Mouse (Mus musculus) left cerebral cortex, adult 18-20 months (tissue): ENCODE measurements around the gene Vsig4. TPM values are rescaled to one million over a fixed set of nuclear protein-coding genes. Genes with fewer than 3 reads are reported as not detected.
A peak's percentile ranks its signal among the peaks of the same experiment; 100 is the strongest.
"Not testable (repeated sequence)": the region's sequence is repeated elsewhere in the genome, so short reads cannot be mapped to it uniquely, and the experiment has no call there.

Source experiments
- DNase-seq, 2 experiments: peaks; one replicate each; pipeline ENCODE4 v3.0.0; 2021 to 2022; ENCODE audit warnings: low spot score in 2 of 2, mixed read lengths in 1 of 2
- long read RNA-seq, 2 experiments: library from polyadenylated mRNA; stranded (forward); transcript quantifications; one replicate each; pipeline ENCODE4 v2.0.0; 2021
- microRNA-seq, 2 experiments: library from miRNA; unstranded; fragments of <30 nt; microRNA quantifications; one replicate each; pipeline ENCODE4 v1.2.0; 2021
- total RNA-seq, 2 experiments: library from RNA; stranded (reverse); gene quantifications; 2 replicates each; pipeline ENCODE4 v1.2.3; 2021

Vsig4 gene
- total RNA-seq: not detected
- long read RNA-seq, experiment 1: 0 reads
- long read RNA-seq, experiment 2: 0 reads

DNA sequence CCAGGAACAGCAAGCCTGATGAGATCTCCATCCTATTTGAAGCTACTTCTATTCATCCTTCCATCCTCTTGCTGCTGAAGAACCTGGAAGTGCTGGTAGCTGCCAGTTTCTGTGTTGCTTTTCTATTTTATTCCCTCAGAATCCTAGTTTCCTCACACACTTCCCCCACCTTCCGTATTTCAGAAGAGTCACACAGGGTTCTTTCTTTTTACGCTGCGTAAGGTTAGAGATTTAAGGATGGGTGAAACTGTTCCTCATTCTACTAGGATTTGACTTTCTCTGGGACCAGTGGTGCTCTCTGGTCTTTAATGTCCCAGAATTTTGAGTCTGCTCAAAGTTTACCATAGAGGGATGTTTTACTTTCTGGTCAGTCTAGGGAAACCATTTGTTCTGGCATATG lies at the start of gene Vsig4:
Gene Vsig4, minus strand, starts transcription at position 101 of the 400 bp plus-strand sequence.
- no peak for DNase-seq

DNA sequence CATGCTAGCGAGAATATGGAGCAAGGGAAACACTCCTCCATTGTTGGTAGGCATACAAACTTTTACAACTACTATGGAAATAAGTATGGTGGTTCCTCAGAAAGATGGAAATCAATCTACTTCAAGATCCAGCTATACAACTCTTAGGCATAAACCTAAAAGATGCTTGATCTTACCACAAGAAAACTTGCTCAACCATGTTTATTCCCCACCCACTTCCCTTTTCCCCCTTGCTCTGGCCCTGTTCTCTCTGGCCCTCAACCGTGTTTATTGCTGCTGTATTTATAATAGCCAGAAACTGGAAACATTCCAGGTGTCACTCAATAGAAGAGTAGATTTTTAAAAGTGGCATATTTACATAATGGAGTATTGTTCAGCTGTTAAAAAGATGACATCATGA lies 45.9 kb upstream of the Vsig4 start:
- no peak for DNase-seq

DNA sequence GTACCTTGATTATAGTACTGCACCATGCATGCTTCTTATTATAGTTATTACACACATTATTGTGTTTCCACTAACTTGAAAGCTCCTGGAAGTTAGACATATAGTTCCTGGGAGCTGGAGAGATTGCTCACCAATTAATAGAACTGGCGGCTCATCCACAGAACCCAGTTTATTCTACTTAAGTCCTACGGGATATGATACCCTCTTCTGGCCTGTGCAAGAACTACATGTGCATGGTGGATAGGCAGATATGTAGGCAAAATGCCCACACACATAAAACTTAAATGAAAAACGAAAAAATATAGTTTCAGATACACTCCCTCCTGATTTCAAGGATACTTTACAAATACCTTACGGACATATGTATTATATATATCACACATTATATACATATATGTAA lies 36.5 kb upstream of the Vsig4 start:
- peak in 1 of 2 experiments; percentile 2 for DNase-seq

GRCm38 (mm10) chrX:96256509-96256908 lies 36.7 kb downstream of the Vsig4 start:
- DNase-seq: no peak

DNA sequence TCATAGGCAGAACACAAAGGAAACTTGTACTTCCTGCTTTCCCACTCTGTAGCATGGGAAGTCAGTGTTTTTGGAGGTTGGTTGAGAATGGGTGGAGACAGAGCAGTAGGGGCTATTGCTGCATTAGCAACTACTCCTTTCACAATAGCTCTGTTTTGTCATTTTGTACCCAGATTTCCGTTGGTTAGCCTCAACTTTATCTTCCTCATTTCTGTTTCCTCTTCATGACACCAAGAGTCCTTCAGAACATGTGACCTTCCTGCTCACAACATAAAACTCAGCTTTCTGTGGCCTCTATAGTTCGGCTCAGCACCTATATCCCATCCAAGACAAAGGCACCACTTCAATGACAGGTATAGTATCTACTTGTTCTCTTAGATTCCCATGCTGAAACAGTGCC lies 53.6 kb downstream of the Vsig4 start:
- no peak for DNase-seq

- DNase-seq: no peak
These were observed 54.2 kb downstream of the Vsig4 start for GRCm38 (mm10) chrX:96239037-96239436.

DNA sequence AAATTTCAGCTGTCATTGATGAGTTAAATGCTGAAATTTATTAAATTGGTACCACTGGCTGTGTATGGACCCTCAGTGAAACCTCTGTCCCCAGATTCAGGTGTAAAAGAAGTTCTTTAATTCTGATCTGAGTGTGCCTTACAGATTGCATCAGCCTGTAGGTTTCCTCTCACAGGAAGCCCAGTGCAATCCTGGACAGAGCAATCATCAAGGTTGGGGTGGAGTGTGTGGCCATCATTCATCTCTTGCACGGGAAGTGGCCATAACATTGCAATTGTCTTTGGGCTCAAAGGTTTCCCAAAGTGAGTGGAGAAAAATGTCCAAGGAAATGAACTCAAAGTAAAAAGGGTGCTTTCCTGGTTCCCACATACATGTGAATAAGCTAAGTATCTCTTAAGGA lies 57.5 kb downstream of the Vsig4 start:
- DNase-seq: no peak

GRCm38 (mm10) chrX:96227030-96227429 lies 66.2 kb downstream of the Vsig4 start:
- DNase-seq: no peak

- no peak for DNase-seq
These were observed 67.8 kb downstream of the Vsig4 start for GRCm38 (mm10) chrX:96225474-96225873.

- DNase-seq: no peak
These were observed 69.0 kb downstream of the Vsig4 start for GRCm38 (mm10) chrX:96224210-96224609.

DNA sequence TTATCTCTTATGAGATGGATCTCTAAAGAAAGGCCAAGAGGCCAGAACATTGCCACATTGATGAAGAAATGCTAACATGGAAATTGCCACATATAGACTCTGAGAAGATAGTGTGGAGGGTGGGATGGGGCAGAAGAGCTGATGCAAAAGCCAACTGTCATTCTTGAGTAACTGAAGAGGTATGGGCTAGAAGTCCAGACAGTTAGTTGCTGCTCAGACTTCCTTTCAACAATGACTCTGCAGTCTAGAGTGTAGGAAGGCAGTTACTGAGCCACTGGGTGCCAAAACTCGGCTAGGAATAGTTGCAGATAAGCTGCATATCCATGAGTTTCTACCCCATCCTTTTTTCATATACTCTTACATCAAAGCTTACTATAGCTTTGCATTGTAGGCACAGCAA lies 75.2 kb downstream of the Vsig4 start:
- no peak for DNase-seq

DNA sequence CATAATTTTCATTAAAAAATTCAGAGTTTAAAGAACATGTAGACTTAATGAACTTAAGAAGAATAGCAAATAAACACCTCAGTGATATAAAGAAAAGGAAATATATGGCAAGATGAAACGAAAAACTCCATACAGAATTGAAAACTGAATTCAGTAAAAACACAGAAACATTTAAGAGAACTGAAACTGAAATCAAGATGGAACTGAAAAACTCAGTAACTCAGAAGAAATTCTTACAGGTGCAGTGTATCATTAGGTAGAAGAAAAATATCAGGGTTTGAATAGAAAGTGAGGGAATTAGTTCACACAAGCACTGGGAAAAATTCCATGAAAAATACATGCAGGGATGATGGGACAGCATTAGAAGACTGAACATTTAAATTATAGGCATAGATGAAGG lies 86.4 kb downstream of the Vsig4 start:
- DNase-seq: no peak

GRCm38 (mm10) chrX:96205143-96205542 lies 88.1 kb downstream of the Vsig4 start:
- not testable (repeated sequence) for DNase-seq

Small RNAs within 50 kb of the gene (microRNA-seq; reads per million reads assigned to microRNA genes)
- 12.7 to 14.6 reads per million in 2 experiments for gene Mir223

Other genes with a start within 250 kb of the Vsig4 start
- gene Msn, start 197.4 kb downstream of the Vsig4 start, total RNA-seq: 10 to 100 TPM; 18.6 to 20.2 TPM
- 1 to 10 TPM; 3.4 to 5.2 TPM for gene Heph, start 161.9 kb upstream of the Vsig4 start, total RNA-seq
- gene Hsf3, start 162.9 kb upstream of the Vsig4 start, total RNA-seq: not detected